Mouse (Mus musculus): ENCODE measurements around the gene Agpat4.

Gene Agpat4

DNA sequence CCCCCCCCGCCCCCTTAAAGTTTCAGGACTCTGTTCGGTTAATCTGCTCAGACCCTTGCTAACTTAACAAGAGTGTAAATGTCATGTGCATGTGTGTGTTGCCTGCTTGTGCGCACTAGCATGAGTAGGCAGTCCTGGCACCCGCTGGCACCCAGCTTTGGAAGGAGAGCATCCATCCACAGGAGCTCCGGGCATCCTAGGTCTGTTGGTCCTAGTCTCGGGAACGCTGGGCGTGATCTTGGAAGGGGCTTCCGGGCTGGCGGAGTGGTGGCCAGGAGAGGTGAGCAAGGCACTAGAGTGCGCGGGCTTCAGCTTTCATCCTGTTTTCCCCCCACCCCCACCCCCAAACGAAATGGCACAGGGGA, at the start of gene Agpat4:
Agpat4 (plus strand) TSS at position 144 of the 365 bp plus-strand sequence.
- in situ Hi-C loops (cut with MboI, MseI): loop anchor here in 1 of 2 experiments (5.0 kb wide), 1 partner anchor 89 kb away; no protein-coding TSS in a partner anchor

DNA sequence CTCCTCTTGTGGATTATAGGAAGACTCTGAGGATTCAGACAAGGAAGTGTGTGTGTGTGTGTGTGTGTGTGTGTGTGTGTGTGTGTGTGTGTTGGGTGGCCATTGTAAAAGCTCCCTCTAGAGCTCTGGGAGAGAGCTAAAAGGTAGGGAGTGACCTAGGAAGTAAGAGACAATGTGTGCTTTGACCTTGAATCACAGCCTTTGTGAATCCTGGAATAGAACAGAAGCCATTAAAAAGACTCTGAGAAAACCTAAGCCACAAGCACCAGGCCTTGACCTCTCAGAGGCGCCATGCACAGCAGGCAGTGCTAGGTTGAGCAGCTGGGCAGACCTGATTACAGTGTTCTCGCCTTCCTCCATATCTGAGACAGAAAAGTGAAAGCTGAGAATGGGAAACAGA, 41.7 kb upstream of the Agpat4 start:
- in situ Hi-C loops (cut with MboI, MseI): no loop called here

DNA sequence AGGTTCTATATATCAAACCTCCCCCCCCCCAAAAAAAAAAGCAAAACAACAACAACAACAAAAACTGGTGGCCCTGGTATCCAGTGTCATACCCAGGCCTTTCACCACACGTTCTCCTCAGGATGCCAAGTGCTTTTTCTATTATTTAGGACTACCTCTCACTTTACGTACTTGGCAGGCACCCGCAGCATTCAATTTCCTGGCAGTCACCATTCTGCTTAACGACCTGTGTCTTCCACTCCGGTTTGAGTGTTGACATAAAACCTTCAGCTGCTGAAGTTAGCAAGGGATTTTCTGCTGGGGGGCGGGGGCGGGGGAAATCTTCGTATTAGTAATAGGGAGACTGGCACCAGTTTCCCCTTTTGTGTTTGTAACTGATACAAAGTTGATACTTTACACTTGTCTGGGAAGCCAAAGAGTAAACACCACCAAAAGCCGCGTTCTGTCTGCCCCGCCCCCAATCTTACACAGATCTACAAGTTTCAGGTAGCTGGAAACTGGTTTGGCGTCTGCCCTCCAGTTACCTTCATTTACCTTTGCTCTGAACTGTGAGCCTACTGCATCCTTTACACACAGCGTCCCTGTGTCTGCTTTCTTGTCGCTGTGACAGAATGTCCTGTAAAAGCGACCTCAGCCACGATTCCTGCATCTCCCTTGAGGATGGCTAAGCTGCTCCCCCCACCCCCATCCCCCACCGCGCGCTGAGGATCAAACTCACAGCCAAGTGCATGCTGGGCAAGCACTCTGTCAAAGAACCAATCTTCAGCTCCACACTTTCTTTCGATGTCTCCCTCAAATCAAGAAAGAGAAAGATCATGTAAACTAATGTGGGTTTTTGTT, 37.6 kb upstream of the Agpat4 start:
- in situ Hi-C loops (cut with MboI, MseI): no loop called here

DNA sequence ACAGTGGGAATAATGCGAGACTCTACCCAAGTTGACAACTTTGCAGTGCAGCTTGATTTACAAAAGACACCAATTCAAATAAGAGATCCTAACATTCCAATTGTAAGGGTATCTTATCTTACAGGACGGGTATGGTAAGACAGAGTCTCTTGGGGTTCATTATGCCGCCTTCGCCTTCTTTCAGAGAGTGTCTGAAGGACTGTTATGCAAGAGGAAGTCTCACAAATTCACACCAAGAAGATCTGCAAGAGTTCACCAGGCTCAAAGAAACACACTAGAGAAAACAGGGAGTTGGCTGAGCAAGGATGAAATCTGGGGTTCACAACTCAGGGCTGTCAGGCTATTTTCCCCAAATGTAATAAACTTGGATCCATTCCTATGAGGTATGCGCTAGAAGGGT, 36.3 kb upstream of the Agpat4 start:
- in situ Hi-C loops (cut with MboI, MseI): no loop called here

DNA sequence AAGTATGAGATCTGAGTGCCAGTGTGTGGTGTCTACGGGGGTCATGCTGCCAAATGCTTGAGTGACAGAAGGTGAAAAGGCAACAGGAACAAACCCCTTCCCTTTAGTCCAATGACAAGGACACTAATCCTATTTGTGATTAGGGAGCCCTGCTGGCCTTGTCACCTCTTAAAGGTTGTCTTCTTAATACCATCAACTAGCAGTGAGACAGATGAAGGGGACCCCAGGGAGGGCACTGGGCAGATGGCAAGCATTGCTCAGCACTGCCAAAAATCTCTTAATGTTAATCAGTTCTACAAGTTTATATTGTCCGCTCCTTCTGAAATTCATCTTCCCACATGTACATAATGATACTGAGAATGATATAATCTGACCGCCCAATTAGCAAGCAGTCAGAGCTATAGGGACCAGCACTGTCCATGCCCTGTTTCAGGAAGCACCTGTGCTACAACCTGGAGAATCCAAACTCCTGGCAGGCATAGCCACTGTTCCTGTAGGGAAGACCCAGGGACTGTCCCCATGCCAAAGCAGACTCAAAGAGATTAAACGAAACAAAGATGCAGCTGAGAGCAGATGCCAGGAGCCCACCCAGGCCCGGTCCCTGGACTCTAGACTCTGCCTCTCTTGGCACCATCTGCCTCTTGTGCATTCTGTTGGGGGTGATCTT, 28.1 kb upstream of the Agpat4 start:
- in situ Hi-C loops (cut with MboI, MseI): no loop called here

DNA sequence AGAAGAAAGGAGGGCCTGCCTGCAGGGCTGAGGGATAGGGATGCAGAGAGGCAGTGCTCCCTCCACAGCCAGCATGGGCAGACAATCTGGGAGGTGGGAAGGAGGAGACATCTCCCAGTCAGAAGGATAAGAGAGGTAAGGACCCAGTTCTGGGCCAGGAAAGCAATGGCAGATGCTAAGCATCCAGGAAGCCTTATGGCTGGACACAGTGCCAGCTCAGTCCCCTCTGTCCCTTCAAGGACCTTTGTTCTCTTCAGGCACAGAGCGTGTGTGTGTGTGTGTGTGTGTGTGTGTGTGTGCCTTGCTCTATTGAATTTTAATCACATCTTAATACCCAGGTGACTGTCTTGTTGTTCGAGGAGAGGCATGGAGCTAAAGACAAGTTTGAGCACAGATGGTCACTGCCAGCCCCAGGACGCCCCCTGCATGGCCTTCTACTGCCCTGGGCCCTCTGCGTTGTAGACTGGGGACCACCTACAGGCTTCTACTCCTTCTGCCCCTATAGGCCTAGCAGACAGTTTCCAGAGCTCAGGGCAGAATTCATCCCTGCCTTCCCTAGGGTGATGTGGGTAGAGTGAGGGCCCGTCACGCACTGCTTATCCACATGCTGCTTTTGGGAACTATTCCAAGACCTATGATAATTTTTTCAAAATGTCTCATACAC, 25.5 kb upstream of the Agpat4 start:
- in situ Hi-C loops (cut with MboI, MseI): no loop called here

DNA sequence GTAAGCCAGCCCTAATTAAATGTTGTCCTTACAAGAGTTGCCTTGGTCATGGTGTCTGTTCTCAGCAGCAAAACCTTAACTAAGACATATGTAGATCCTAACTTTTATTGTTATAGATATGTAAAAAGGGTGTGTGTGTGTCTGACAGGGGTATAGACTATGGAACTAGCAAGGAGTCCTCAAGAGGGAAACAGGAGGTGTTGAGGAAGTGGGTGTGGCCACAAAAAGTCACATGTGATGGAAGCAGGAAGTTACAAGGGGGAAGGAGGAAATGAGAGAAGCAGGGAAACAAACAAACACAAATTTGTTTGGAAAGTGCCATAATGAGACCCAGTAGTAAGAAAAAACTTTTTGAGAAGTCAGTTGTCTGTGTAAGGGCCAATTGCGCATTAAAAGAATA, 24.5 kb upstream of the Agpat4 start:
- in situ Hi-C loops (cut with MboI, MseI): no loop called here

DNA sequence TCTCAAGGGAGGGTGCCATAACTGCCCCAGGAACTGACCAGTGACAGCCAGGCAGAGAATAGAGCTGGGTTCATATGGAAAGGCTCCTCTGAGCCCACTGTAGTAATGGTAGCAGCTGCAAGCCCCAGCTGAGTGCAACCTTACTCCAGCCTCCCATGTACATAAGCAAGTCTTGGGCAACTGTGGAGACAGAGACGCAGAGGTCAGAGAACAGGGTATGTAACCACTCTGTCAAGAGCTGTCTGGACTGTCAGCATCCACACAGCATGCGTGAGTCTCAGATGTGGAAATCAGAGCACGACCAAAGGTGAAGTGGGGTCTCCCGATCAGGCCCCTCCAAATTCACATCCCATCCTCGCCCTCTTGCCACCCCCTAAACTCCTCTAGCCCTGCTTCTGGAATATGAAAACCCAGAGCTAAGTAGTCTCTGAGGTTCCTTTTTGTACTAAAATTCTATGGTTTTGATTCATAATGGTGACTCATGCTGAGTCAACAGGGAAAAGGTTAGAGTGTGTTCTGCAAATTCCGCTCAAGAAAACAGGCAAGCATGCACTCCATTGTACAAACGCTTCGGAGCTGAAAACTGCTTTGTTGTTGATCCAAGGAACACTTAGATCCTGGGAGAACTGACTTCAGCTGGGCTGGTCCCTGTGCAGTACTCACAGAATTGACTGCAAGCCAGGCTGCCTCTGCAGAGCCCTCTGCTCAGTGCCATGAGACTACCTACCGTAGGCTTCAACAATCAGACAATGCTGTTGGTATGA, 23.5 kb upstream of the Agpat4 start:
- in situ Hi-C loops (cut with MboI, MseI): loop anchor here in 1 of 2 experiments (5.0 kb wide), 1 partner anchor 53 kb away; no protein-coding TSS in a partner anchor

DNA sequence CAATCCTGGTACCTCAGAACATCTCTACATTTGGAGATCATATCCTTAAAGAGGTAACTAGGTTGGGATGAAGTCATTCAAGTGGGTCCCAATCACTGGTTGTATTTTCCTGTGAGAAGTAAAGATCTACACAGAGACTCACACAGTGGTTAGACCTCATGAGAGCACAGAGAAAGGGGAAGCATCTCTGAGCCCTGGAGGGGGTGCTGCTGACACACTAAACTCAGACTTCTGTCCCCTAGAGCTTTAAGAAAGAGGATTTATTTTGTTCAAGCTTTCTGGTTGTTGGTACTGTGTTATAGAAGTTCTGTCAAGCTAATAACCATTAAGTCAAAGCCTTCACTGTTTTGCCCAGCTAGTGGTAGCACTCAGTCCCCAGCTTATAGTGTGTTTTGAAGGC, 19.1 kb upstream of the Agpat4 start:
- in situ Hi-C loops (cut with MboI, MseI): loop anchor here in 1 of 2 experiments (5.0 kb wide), 1 partner anchor 57 kb away; no protein-coding TSS in a partner anchor

DNA sequence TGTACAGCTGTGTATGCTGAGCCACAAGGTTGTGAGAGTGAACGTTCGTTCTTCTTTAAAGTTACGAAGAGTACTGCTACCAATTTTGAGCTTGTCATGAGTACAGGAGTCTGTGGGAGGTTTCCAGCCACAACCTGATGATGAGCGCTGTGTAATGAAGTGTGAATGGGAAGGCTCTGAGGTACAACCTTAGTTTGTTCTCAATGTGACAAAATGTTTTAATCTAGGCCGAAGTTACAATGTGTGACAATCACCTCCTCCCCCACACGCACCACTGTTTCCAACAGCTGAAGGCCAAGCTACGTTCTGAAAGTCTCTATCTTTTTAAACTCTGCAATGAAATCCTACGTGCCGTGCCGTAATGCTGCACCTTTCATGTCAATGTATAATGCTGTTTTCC, 16.2 kb upstream of the Agpat4 start:
- in situ Hi-C loops (cut with MboI, MseI): no loop called here

DNA sequence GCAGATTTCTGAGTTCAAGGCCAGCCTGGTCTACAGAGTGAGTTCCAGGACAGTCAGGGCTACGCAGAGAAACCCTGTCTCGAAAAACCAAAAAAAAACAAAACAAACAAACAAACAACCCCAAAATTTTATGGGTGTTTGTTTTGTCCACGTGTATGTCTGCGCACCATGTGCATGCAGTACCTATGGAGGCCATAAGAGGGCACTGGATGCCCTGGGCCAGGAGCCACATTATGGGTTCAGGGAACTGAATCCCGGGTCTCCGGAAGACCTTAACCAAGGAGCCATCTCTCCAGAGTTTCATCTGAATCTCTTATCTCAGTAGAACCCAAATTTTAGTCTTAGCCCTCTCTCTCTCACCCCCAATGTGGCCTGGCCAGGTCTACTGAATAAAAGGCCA, 14.7 kb upstream of the Agpat4 start:
- in situ Hi-C loops (cut with MboI, MseI): no loop called here

DNA sequence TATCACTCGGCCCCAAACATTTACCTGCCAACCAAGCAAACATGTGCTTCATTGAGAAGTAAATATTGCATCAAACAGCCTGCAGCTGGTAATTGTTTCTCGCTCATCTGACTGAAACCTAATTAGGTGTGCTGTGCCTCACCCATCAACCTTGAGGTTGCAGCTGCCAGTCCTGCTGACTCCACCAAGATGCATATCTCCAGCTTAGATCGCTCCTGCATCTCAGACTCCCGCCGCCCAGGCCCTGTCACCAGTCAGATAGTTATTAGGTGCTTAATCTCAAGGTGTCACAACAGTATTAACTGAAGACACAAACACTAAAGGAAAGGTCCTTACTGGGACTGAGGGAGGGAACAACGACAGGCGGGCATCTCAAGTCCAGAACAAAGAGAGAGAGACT, 14.3 kb upstream of the Agpat4 start:
- in situ Hi-C loops (cut with MboI, MseI): no loop called here

DNA sequence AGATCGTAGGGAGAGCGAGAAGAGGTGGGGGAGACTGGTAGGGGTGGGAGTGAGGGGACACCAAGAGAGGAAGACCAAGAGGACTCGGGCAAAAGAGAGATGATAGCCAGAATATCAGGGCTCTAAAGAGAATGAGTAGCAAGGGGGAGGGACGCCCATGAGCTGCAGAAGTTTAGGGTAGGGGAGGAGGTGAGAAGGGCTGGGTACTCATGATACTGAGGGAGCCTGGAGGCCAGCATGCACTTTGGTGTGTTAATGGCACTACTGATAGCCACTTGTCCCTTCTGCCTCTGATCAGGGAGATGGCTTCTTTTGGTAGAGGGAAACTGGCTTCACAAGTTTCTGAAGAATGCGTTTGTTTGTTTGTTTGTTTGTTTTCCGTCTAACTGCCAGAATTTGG, 13.8 kb upstream of the Agpat4 start:
- in situ Hi-C loops (cut with MboI, MseI): no loop called here

DNA sequence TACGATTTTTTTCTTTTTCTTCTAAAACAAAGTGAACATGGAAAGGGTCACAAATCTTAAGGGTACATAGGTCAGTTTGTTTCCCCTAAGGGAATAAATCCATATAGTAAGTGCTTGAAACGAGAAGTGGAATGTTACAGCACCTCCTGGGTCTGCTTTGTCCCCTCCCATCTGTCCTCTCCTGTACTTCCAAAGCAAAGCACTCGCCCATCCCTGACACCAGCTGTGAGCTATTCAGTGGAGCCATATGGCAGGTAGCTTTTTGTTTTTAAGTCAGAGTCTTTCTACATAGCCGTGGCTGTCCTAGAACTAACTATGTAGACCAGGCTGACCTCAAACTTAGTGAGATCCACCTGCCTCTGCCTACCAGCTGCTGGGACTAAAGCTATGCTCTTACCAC, 12.2 kb upstream of the Agpat4 start:
- in situ Hi-C loops (cut with MboI, MseI): no loop called here

DNA sequence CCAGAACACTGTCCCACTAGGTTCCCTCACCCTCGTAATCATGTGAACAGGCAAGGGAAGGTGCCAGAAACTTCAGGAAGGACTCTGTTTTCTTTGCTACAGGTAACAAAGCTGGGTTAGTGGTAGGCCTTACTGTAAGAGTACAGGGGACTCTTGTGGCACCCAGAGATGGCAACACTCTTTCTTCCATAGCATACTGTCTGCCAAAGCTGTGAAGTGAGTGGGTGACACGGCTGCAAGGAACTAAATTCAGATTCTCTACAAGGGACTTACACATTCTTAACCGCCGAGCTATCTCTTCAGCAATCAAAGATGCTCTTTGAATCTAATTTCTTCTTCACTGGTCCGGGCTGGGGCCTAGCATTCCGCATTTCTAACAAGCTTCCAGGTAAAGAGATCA, 4.9 kb upstream of the Agpat4 start:
- in situ Hi-C loops (cut with MboI, MseI): no loop called here

DNA sequence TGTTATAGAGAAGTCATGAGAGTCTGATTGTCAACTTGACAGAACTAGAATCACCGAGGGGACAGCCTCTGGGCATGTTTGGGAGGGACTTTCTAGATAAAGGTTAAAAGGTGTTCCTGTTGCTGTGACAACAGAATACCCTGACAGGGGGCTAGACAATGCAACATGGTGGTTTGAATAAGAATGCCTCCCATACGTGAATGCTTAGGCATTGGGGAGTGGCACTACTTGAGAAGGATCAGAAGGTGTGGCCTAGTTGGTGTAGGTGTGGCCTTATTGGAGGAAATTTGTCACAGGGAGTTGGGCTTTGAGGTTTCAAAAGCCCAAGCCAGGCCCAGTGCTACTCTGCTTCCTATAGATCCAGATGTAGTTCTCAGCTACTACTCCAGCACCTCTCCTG, 3.4 kb upstream of the Agpat4 start:
- in situ Hi-C loops (cut with MboI, MseI): loop anchor here in 1 of 2 experiments (5.0 kb wide), 1 partner anchor 92 kb away; no protein-coding TSS in a partner anchor

DNA sequence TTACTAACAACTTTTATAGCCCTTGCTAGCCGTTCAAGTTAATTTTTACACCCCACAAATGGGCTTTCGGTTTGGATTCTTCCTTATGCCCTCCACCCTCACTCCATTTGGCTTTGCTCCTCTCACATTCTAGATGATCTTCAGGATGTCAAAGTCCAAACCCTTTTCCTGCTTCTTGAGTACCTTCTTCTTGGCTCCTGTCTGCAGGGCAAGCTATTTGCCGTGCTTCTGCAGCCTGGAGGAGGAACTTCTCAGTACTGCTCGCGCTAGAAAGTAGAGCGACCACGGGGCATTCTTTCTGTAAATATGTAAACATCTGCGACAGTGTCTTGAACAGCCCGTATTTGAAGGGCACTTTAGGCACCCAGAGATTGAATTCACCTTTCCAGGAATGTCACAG, 373 bp upstream of the Agpat4 start:
- in situ Hi-C loops (cut with MboI, MseI): loop anchor here in 1 of 2 experiments (5.0 kb wide), 1 partner anchor 89 kb away; no protein-coding TSS in a partner anchor

DNA sequence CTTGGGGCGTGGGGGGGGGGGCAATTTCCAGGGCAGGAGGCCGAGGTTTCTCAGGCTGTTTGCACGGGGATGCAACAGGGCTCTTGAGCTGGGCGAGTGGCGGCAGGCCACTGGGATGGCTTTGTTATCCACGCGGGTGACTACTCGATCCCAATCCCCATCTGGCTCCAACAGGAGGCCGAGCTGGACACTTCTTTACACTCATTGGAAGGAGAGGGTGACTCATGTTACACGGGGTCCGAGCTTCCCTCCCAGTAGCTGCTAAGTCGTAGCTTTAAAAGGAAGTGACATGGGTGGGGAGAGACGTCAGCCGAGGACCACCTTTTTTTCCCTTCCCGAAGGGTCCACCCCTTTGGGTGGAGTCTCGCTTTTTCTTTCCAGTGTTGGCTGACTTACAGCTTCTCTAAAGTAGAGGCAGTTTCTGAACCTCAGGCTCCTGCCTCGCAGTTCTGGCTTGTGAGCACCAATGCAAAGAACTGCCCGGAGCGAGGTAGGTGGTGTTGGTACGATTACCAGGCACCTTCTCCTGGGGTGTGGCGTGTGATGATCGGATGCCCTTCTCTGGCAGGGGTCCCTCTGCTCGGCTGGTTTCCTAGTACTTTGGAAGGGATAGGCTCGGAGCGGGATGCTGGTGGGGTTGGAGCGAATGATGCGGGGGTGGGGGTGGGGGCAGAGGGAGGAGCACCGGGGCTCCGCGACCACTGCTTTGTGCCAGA, 580 bp downstream of the Agpat4 start:
- in situ Hi-C loops (cut with MboI, MseI): loop anchor here in 1 of 2 experiments (5.0 kb wide), 1 partner anchor 88 kb away; no protein-coding TSS in a partner anchor

DNA sequence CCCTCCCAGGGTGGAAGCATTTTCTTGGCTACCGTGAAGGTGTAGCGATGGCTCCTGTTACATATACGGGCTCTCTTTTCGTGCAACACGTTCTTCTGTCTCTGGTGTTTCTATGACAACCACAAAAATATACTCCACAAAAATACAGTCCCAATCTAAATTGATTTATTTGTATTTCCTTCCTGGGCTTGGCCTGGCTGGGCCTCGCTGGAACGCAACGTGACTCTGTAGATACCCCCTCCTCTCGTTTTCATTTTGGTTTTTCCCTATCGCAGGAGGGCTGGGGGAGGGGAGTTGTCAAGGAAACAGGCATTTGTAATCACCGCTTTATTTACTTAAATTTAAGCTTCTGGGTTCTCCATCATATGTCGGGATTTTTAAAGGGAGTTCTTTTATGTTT, 1.2 kb downstream of the Agpat4 start:
- in situ Hi-C loops (cut with MboI, MseI): loop anchor here (5.0 kb wide), 2 partner anchors 83 to 88 kb away; no protein-coding TSS in a partner anchor

DNA sequence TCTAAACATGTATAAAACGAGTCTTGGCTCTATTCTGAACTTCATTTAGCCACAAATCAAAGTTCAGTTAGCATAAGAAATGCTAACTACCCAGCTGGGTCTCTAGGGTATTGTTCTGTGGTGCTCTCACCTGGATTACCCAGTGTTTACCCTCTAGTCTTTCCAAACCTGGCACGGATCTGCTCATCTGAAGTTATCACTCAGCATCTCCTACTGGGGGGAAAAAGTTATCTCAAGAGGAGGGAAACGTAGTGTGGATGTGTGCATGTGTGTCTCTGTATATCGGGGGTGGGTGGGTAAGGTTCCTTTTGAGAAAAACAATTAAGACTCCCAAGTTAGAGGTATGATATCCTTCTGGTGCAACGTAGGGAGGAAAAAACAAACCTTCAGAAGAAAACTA, 1.8 kb downstream of the Agpat4 start:
- in situ Hi-C loops (cut with MboI, MseI): loop anchor here in 1 of 2 experiments (5.0 kb wide), 1 partner anchor 82 kb away; no protein-coding TSS in a partner anchor
